Mouse (Mus musculus): ENCODE measurements around the gene Chmp4b.

GRCm38 (mm10) chr2:154676653-154677609, 25.4 kb downstream of the Chmp4b start:
- no peak for TF ChIP-seq CTCF (IDR thresholded peaks at IDR 0.05; ENCODE audit: borderline replicate concordance, insufficient read depth, low read length)
- TF ChIP-seq POLR2A (IDR thresholded peaks at IDR 0.05; ENCODE audit: low read depth, low read length) = no peak
